Mouse (Mus musculus) limb, embryonic 10.5 days (tissue): ENCODE data around the gene Ddx54. TPM values are rescaled to one million over a fixed set of nuclear protein-coding genes. Genes with fewer than 3 reads are reported as not detected.
A peak's percentile ranks its signal among the peaks of the same experiment; 100 is the strongest.

Experiments used
- DNase-seq: peaks from one replicate; pipeline ENCODE4 v3.0.0-alpha.2; 2017; ENCODE audit warnings: low spot score
- H3K27ac ChIP-seq: fragments of 300-500 bp; sonication (generic); 2 replicates; pipeline ENCODE4 v1.5.1; 2016; ENCODE audit warnings: mild to moderate bottlenecking
- H3K27me3 ChIP-seq: fragments of 300-500 bp; sonication (generic); 2 replicates; pipeline ENCODE4 v1.6.1; 2016; ENCODE audit warnings: low read depth, mild to moderate bottlenecking; ENCODE audit not compliant: poor library complexity, severe bottlenecking
- H3K36me3 ChIP-seq: fragments of 300-500 bp; sonication (generic); 2 replicates; pipeline ENCODE4 v1.6.1; 2016; ENCODE audit warnings: mild to moderate bottlenecking, moderate library complexity
- H3K4me1 ChIP-seq: fragments of 300-500 bp; sonication (generic); 2 replicates; pipeline ENCODE4 v1.6.1; 2016
- H3K4me3 ChIP-seq: fragments of 300-500 bp; sonication (generic); 2 replicates; pipeline ENCODE4 v1.5.1; 2016; ENCODE audit warnings: mild to moderate bottlenecking, moderate library complexity
- H3K9me3 ChIP-seq: fragments of 300-500 bp; sonication (generic); replicated peaks from 2 replicates; pipeline ENCODE4 v1.6.1; 2016; ENCODE audit warnings: mild to moderate bottlenecking
- WGBS: fragments of 180-500 bp; shearing (Covaris S2); methylation state at CpG from one replicate; pipeline ENCODE4 v1.1.7; 2016; 5-methylcytosine and 5-hydroxymethylcytosine counted together
- polyA plus RNA-seq: library from polyadenylated mRNA; unstranded; fragments of >200 nt; fragmentation: Nextera tagmentation; extraction: Ambion mirVana; gene quantifications from 2 replicates; pipeline ENCODE4 v1.2.1, GENCODE M21; 2016

Ddx54 gene
- polyA plus RNA-seq, 1 experiment from 2014 or later = 58.1 TPM

DNA sequence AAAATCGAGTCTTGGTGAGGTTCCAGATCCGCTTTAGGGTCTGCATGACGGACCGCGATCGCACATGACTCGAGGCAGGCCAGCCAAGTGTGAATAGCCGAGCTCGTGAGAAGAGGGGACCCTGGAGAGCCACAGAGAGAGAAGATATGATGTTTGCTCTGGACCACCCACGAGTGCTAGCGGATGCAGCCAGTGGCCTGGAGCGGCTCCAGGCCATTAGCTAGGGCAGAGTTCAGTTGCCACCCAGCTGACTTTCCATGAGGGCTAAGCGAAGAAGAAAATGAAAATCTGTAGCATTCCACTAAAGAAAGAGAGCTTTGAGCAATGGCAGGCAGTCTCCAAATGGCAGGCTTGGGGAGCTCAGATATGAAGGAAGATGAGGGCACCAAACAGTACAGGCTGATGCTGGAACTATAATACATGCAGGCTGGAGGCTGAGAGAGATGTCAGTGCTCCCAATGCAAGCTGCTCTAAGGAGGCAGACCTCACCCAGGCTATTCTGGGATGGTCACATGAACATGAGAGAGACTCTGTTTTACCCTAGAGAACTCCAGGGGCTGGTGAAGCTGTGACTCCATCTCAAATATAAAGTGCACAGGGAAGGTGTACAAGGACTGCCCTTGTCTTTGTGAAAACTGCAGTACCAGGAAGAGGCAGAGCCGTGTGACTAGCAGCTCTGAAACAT lies 41.3 kb upstream of the Ddx54 start:
- peak overlapping the region; percentile 87 for H3K27ac ChIP-seq
- peak; percentile 39 for DNase-seq
- H3K27me3 ChIP-seq = no peaks in the 10 kb centered on the region
- H3K4me1 ChIP-seq = peaks cover 73% of the 10 kb centered on the region
- 64% methylated on average over 14 of the region's 14 CpGs for whole genome bisulfite sequencing
- H3K36me3 ChIP-seq = no peaks in the 10 kb centered on the region
- H3K9me3 ChIP-seq = no peaks in the 10 kb centered on the region
- H3K4me3 ChIP-seq = no peak overlapping the region

DNA sequence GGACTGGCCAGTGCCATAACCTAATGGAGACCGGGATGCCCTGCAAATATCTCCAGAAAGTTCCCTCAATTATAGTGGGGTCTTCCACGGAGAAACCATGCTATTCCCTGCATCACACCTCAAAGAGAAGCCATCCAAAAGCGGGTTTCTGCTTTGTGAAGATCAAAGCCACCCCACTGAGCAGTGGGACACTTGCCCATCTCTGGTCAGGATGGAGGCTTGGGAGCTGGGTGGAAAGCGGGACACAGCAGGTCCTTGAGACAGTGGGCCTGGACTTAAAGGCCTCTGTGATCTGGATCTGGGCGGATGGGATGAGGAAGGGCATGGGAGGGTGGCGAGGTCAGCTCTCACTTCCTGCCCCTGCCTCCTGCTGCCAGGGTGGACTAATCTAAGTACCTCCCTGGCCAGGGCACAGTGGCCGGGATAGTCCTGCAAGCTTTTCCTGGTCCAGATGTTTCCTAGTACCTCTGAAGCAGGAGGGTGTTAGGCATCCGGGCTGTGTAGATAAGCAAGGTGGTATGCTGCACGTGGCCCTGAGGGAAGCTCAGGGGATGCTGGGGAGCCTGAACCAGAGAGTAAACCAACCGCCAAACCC lies 38.0 kb upstream of the Ddx54 start:
- Histone ChIP-seq H3K27me3 (no peaks in the 10 kb centered on the region), H3K4me1 (peaks cover 70% of the 10 kb centered on the region), H3K4me3 (no peak overlapping the region), H3K27ac (no peak overlapping the region), H3K36me3 (no peaks in the 10 kb centered on the region), H3K9me3 (no peaks in the 10 kb centered on the region)
- WGBS = 66% methylated on average over 10 of the region's 10 CpGs
- no peak for DNase-seq

DNA sequence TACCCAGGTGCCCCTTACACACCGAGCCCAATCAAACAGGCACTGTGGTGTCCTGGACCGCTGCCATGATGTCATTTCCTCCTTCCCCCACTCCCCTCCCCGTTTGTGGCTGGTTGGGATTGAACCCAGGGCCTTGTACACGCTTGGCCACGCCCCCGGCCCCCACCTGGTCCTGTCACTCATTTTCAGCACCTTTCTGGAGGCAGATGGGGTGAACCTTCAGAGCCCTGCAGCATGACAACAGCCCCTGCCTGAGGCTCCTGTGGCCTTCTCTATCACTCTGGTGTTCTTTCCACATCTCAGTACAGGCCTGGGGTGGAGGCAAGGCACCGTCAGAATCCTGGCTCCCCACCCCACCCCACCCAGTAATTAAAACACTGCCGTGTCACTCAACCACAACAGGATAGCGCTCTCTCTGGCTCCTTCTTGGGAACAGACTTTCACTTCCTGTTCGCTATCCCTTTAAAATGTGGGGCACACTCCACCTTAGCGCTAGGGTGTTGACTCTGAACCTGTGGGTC lies 35.7 kb upstream of the Ddx54 start:
- whole genome bisulfite sequencing = 82% methylated on average over 11 of the region's 11 CpGs
- H3K9me3 ChIP-seq = no peaks in the 10 kb centered on the region

DNA sequence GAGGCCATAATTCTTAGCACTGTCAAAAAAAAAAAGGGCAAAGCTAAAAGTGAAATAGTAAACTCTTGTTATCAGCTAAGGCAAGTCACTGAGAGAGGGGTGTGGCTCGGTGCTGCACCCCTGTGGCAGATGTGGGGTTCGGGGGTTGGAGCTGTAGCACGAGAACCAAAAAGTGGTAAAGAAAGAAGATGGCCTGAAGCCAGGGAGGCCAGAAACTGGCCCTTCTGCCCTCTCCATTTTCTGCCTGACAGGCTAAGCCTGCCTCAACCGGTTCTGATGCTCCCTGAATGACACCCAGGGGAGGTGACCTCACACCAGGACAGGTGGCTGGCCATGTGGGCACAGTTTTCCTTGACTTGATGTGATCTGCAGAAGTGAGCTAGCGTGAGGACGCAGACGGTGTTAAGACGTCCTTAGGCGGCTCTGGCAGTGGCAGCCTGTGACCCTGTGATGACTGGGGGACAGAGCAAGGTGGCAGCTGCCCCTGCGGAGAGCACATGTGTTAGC lies 34.6 kb upstream of the Ddx54 start:
- no peak overlapping the region for H3K4me3 ChIP-seq
- H3K36me3 ChIP-seq = peaks cover 25% of the 10 kb centered on the region
- peak; percentile 41 for DNase-seq
- peaks cover 66% of the 10 kb centered on the region for H3K4me1 ChIP-seq
- H3K27me3 ChIP-seq = no peaks in the 10 kb centered on the region
- WGBS = 39% methylated on average over 10 of the region's 10 CpGs
- H3K27ac ChIP-seq = peak overlapping the region; percentile 73
- no peaks in the 10 kb centered on the region for H3K9me3 ChIP-seq

More for the DNA sequence above, 35.7 kb upstream of the Ddx54 start:
- DNase-seq = no peak
- peaks cover 67% of the 10 kb centered on the region for H3K4me1 ChIP-seq
- peaks cover 17% of the 10 kb centered on the region for H3K36me3 ChIP-seq
- H3K4me3 ChIP-seq = no peak overlapping the region
- H3K27me3 ChIP-seq = no peaks in the 10 kb centered on the region
- H3K27ac ChIP-seq = peak overlapping the region; percentile 42; the same call in 1 of the 2 replicates

DNA sequence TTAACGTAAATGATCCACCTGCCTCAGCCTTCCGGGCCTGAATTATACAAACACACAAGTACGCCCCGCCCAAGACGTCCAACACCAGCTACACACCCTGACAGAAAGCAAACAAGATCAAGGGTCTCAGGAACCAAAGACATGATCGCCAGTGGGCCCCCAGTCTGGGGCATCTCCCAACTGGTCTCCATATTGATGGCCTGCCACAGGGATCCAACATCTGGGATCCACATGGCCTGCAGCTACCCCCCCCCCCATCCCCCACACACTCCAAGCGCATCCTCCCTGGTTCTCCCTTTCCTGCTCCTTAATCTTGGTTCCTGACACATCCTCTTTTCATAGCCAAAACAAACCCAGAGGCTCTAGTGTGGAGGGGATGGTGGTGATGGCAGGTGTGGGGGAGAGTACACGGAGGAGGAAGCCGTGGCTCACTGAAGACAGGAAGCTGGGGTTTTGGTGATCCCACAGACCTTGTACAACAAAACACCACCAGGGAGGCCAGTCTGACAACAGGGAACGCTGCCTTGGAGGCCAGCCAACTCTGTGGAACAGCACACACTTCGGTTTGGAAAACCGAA lies 33.9 kb upstream of the Ddx54 start:
- 43% methylated on average over 12 of the region's 12 CpGs for WGBS
- H3K4me1 ChIP-seq = peaks cover 66% of the 10 kb centered on the region
- peak overlapping the region; percentile 73 for H3K27ac ChIP-seq
- DNase-seq = peak; percentile 59
- H3K9me3 ChIP-seq = no peaks in the 10 kb centered on the region
- no peaks in the 10 kb centered on the region for H3K27me3 ChIP-seq
- H3K36me3 ChIP-seq = peaks cover 31% of the 10 kb centered on the region
- H3K4me3 ChIP-seq = no peak overlapping the region; the same call in 1 of the 2 replicates

DNA sequence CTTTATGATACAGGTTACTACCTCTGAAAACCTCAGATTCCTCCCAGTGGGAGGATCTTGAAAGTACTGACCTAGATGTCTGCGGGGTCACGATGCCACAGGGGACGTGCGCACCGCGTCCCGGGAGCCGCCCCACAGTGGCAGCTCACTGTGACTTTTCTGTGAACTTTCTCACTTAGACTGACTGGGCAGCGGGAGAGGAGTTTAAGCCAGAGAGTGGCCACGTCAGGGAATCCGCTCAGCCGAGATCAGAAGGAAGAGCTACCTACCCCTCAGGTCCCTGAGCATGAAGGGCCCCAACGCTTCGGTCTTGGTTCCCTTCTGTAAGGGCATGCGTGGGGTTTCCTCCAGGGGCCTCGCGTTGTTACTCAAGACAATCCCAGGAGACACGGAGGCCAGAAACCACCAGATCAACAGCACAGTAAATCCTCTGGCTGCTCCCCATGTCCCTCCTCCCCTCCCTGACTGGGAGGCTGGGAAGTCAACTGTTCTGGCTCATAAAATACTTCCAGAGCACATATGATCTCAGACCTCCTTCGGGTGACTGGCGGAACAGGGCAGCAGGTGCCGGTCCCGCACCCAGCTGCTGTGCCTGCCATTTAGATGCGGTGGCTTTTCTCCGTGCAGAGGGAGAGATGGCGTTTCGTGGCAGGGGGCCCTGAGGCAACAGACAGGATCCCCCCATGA lies 33.2 kb upstream of the Ddx54 start:
- Histone ChIP-seq H3K36me3 (peaks cover 39% of the 10 kb centered on the region), H3K27ac (peak overlapping the region; percentile 73), H3K4me3 (no peak overlapping the region), H3K9me3 (no peaks in the 10 kb centered on the region), H3K27me3 (no peaks in the 10 kb centered on the region), H3K4me1 (peaks cover 63% of the 10 kb centered on the region)
- peak; percentile 40 for DNase-seq
- WGBS = 54% methylated on average over 26 of the region's 26 CpGs

DNA sequence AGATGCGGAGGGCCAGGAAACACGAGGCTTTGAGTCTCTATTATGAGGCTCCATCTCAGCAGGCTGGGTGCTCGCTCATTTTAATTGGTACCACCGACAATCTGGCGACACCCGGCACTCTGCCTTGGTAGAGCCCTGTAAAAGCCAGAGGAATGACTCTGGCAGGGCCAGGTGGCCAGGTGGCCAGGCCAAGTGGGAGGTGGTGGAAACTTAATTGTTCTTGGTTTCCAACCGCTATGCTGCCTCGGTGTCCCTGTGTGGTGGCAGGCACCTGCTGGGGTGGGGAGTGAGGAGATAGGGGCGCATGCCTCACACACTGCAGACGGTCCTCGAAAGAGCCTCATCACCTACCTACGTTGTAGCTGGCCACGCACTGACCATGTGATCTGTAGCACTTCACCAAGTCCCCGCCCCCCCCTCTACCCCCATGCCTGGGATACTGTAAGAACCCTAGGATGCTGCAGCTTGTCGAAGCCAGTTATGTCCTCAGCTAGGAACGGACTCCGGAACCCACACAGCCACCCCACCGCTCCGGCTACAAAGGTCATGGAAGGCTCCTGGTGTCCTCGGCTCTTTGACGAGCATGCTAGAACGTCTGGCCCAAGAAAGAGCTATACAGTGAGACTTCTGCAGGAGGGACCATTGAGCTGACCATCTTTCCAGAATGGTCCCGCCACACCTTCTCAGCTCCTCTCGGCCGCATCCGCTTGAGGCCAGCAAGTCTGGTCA lies 32.5 kb upstream of the Ddx54 start:
- Histone ChIP-seq H3K36me3 (peaks cover 45% of the 10 kb centered on the region), H3K27me3 (no peaks in the 10 kb centered on the region), H3K4me3 (no peak overlapping the region), H3K9me3 (no peaks in the 10 kb centered on the region), H3K27ac (peak overlapping the region; percentile 73), H3K4me1 (peaks cover 61% of the 10 kb centered on the region)
- DNase-seq = no peak
- 89% methylated on average over 26 of the region's 26 CpGs for WGBS

DNA sequence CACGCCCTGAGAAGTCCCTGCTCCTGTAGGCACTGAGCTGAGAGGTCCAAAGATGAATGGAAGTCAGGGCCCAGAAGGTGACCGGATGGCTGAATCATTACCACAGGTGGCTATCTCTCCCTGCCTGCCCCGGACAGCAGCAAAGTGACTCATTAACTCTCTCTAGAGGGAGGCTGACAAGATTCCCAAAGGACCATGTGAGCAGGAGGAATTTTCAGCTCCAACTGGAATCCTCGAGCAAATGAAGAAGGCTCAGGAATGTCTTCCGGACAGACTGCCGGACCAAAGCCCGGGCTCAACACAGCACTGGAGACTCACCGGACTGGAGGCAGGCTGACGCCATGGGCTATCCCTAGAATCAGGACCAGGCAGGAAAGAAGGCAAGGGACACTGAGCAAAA lies 30.5 kb upstream of the Ddx54 start:
- Histone ChIP-seq H3K27me3 (0 out of 2 replicates have a peak, but pooled peaks cover 6% of the 10 kb centered on the region), H3K36me3 (peaks cover 45% of the 10 kb centered on the region), H3K9me3 (no peaks in the 10 kb centered on the region), H3K4me1 (peaks cover 66% of the 10 kb centered on the region), H3K27ac (0 out of 2 replicates have a peak overlapping the region, but pooled peaks have one; percentile 12), H3K4me3 (no peak overlapping the region)
- WGBS = 86% methylated on average over 9 of the region's 9 CpGs
- no peak for DNase-seq

DNA sequence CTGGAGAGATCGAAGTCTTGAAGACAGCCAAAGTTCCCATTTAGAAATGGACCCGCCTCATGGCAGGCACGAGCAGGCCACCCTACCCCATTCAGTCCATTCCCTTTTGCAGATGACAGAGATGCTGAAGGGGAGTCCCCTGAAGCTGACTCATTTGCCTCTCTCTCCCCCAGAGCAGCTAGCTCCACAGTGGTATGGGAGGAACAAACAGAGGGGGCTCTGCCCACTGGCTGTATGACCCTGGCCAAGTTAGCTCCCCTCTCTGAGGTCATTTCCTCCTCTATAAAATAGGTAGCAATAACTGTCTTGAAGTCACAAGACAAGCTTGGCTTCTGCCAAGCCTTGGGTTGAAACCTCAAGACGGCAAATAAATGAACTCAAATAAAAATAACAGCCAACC lies 29.0 kb upstream of the Ddx54 start:
- Histone ChIP-seq H3K4me1 (peaks cover 66% of the 10 kb centered on the region), H3K4me3 (no peak overlapping the region), H3K27ac (no peak overlapping the region), H3K27me3 (0 out of 2 replicates have a peak, but pooled peaks cover 8% of the 10 kb centered on the region), H3K36me3 (peaks cover 45% of the 10 kb centered on the region), H3K9me3 (no peaks in the 10 kb centered on the region)
- WGBS = 94% methylated on average over 4 of the region's 4 CpGs
- DNase-seq = no peak

DNA sequence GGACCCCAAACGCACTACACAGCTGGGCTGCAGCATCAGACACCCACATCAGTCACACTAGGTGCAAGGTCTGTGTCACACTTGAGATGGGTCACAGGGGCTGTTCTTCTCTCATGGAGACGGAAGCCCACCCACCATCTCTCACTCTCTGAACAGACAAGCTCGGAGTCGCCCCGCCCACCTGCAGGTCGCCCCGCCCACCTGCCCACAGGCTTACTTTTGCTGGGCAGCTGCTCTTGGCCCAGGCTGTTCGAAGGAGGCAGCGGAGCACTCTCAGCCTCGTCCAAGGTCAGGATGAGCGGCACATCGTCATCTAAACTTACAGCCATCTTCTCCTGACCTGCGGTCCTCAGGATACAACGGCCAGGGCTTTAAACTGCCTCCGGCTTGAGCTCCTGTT lies 27.6 kb upstream of the Ddx54 start:
- 0 out of 2 replicates have a peak, but pooled peaks cover 8% of the 10 kb centered on the region for H3K27me3 ChIP-seq
- 40% methylated on average over 15 of the region's 15 CpGs for whole genome bisulfite sequencing
- H3K36me3 ChIP-seq = peaks cover 43% of the 10 kb centered on the region
- no peak overlapping the region for H3K4me3 ChIP-seq
- no peak overlapping the region for H3K27ac ChIP-seq
- H3K4me1 ChIP-seq = peaks cover 57% of the 10 kb centered on the region
- H3K9me3 ChIP-seq = no peaks in the 10 kb centered on the region
- no peak for DNase-seq

DNA sequence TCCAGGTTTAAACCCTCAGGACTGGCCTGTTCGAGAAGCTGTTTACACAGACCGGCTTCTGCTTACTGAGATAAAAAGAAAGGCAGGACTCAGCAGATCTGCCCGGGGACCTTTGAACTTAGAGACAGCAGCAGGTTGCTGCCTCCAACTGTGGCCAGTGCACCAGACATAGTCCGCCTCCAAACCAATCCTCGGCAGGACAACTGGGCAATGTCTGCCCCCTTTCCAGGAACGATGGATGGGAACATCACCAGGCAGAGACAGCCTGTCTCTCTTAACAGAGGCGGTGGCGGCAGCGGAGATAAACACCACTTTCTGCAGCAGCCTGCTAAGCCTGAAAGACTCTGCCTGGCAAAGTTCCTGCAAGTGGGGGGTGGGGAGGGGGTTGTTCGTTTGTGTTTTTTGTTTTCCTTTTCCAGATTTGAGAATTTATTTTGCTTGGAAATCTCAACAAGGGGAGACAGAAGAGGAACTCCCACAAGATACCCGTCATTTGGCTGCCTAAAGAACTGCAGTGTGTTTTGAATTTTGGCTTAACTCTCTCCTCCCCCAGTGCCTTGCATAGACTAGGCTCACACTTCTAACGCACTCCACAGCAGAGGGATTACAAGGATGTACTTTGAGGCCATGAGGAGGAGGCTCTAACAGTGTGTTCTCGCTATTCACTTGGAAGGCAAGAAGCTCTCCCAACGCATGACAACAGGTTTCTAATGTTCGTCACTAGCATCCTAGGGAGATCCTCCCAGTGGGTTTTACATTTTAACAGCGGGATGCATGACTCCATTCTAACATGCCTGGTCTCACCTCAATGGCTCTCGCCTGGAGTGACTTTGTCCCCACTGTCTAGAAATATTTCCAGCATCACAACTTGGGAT lies 25.6 kb upstream of the Ddx54 start:
- DNase-seq = no peak
- WGBS = 12% methylated on average over 17 of the region's 17 CpGs
- Histone ChIP-seq H3K9me3 (no peaks in the 10 kb centered on the region), H3K27me3 (0 out of 2 replicates have a peak, but pooled peaks cover 8% of the 10 kb centered on the region), H3K36me3 (peaks cover 27% of the 10 kb centered on the region), H3K4me3 (peak overlapping the region; percentile 84), H3K4me1 (peaks cover 42% of the 10 kb centered on the region), H3K27ac (peak overlapping the region; percentile 87; the same call in 1 of the 2 replicates)
